Comparison of ENCODE assay signal across 12 mouse cellular contexts in the genomic region with DNA sequence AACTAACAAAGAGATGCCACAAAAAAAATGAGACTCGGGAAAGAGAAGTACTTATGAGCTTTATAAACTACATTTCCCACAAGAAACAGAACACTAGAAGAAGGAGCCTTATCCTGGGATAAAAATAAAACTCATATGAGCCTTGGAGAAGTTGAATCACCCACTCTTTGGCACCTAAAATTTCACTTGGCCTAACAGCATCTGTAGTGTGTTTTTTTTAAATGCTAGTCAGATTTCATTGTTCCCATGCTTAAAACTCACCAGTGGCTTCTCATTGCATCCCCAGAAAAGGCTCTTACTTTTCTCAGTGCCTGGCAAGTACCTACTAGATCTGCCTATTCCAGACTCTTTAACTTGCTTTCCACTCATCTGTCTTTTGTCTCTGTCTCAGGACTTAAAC.
"Had no signal": no experiment of that assay in that cellular context is flagged by ENCODE, and none has a peak within 500 bp of the region (broad histone marks: within the 10 kb centered on the region; RNA-seq: fewer than 3 reads in every experiment).

No protein-coding gene starts in this region.

- H3K4me3 ChIP-seq: kidney, embryonic 15.5 days; limb, embryonic 15.5 days; liver, embryonic 13.5 days; midbrain, embryonic 13.5 days; stomach, embryonic 15.5 days had no signal

- H3K4me2 ChIP-seq: kidney, embryonic 15.5 days; limb, embryonic 15.5 days; liver, embryonic 13.5 days; midbrain, embryonic 13.5 days; stomach, embryonic 15.5 days had no signal

- ATAC-seq: intestine, embryonic 16.5 days; liver, postnatal 0 days; lung, postnatal 0 days; midbrain, embryonic 13.5 days had no signal

- DNase-seq: kidney, adult 2 months; kidney, postnatal 14 days; liver, embryonic 13.5 days; liver, postnatal 0 days; lung, postnatal 36 days; thymus, postnatal 4 days had no signal

- H3K36me3 ChIP-seq: kidney, embryonic 15.5 days; limb, embryonic 15.5 days; liver, embryonic 13.5 days; midbrain, embryonic 13.5 days; stomach, embryonic 15.5 days had no signal

- H3K27ac ChIP-seq: kidney, embryonic 15.5 days; limb, embryonic 15.5 days; liver, embryonic 13.5 days; midbrain, embryonic 13.5 days; stomach, embryonic 15.5 days had no signal

- H3K27me3 ChIP-seq: kidney, embryonic 15.5 days; limb, embryonic 15.5 days; liver, embryonic 13.5 days; midbrain, embryonic 13.5 days; stomach, embryonic 15.5 days had no signal

- H3K9me3 ChIP-seq: kidney, embryonic 15.5 days; limb, embryonic 15.5 days; liver, embryonic 13.5 days; midbrain, embryonic 13.5 days; stomach, embryonic 15.5 days had no signal

- H3K9ac ChIP-seq: kidney, embryonic 15.5 days; limb, embryonic 15.5 days; liver, embryonic 13.5 days; liver, postnatal 0 days; midbrain, embryonic 13.5 days; stomach, embryonic 15.5 days had no signal

- H3K4me1 ChIP-seq: kidney, embryonic 15.5 days; limb, embryonic 15.5 days; liver, embryonic 13.5 days; midbrain, embryonic 13.5 days; stomach, embryonic 15.5 days had no signal
